ENCODE assay signal across 22 mouse cellular contexts in genomic region chr2:170438782-170439181, GRCm38 (mm10). TPM values are rescaled to one million over a fixed set of nuclear protein-coding genes. Genes with fewer than 3 reads are reported as not detected.
A peak's percentile ranks its signal among the peaks of the same experiment; 100 is the strongest.
DNase-seq lines count a peak whose midpoint lies in the region; ATAC-seq lines count a peak whose summit lies in the region.
"Had no signal": no experiment of that assay in that cellular context is flagged by ENCODE, and none has a peak within 500 bp of the region (broad histone marks: within the 10 kb centered on the region; RNA-seq: fewer than 3 reads in every experiment).

No protein-coding gene starts in this region.

- no peaks in the 10 kb centered on the region for H3K27me3 ChIP-seq in midbrain, embryonic 15.5 days (replicated peaks)
- H3K27me3 ChIP-seq in midbrain, embryonic 16.5 days (ENCODE audit: control insufficient read depth, insufficient read depth, low read depth, low read length), result no peaks in the 10 kb centered on the region
- H3K27me3 ChIP-seq: stomach, embryonic 15.5 days had no signal

- WGBS in midbrain, embryonic 15.5 days, result 36% methylated on average over 13 of the region's 13 CpGs
- WGBS in midbrain, embryonic 16.5 days, result 40% methylated on average over 13 of the region's 13 CpGs

- no peaks in the 10 kb centered on the region for H3K9me3 ChIP-seq in midbrain, embryonic 15.5 days
- no peaks in the 10 kb centered on the region for H3K9me3 ChIP-seq in midbrain, embryonic 16.5 days (replicated peaks; ENCODE audit: control insufficient read depth, low read length, poor library complexity, severe bottlenecking)
- H3K9me3 ChIP-seq: forebrain, embryonic 12.5 days; stomach, embryonic 15.5 days had no signal

- peak overlapping the region; percentile 22; the same call in 1 of the 2 replicates for H3K4me2 ChIP-seq in midbrain, embryonic 15.5 days
- no peak overlapping the region for H3K4me2 ChIP-seq in midbrain, embryonic 16.5 days (ENCODE audit: low read length)
- H3K4me2 ChIP-seq: forebrain, embryonic 12.5 days; stomach, embryonic 15.5 days had no signal

- intact Hi-C loops in left cerebral cortex, postnatal 10 days (cut with DNase I), result no loop called here

- peak; percentile 25 to 40 for DNase-seq in cerebellum, postnatal 14 days
- no peak for DNase-seq in cerebellum, postnatal 4 days (ENCODE audit: low spot score in 2 of 2)
- peak; percentile 39 for DNase-seq in kidney, adult 9 months
- no peak for DNase-seq in kidney, adult 18-20 months
- peak; percentile 16 to 51 for DNase-seq in kidney, postnatal 25 days
- no peak for DNase-seq in left cerebral cortex, postnatal 10 days (ENCODE audit: extremely low spot score in 1 of 2, low spot score in 2 of 2)
- DNase-seq: adrenal gland, postnatal 14 days; cerebellum, adult 8-10 months; gastrocnemius, postnatal 25 days; liver; liver, postnatal 0 days had no signal

- H3K27ac ChIP-seq in midbrain, embryonic 15.5 days, result no peak overlapping the region
- H3K27ac ChIP-seq in midbrain, embryonic 16.5 days (ENCODE audit: low read length), result no peak overlapping the region
- H3K27ac ChIP-seq: forebrain, embryonic 12.5 days; stomach, embryonic 15.5 days had no signal

- H3K9ac ChIP-seq in midbrain, embryonic 15.5 days, result no peak overlapping the region
- H3K9ac ChIP-seq in midbrain, embryonic 16.5 days (ENCODE audit: low read depth, low read length), result no peak overlapping the region
- H3K9ac ChIP-seq: forebrain, embryonic 12.5 days; liver, postnatal 0 days; stomach, embryonic 15.5 days had no signal

- no peaks in the 10 kb centered on the region for H3K36me3 ChIP-seq in midbrain, embryonic 15.5 days (replicated peaks)
- no peaks in the 10 kb centered on the region for H3K36me3 ChIP-seq in midbrain, embryonic 16.5 days (ENCODE audit: control insufficient read depth, insufficient read depth, low read length)
- H3K36me3 ChIP-seq: forebrain, embryonic 12.5 days; stomach, embryonic 15.5 days had no signal

- ATAC-seq in midbrain, embryonic 15.5 days (replicated peaks), result no peak
- no peak for ATAC-seq in midbrain, embryonic 16.5 days
- ATAC-seq: liver, postnatal 0 days had no signal

- H3K4me1 ChIP-seq in midbrain, embryonic 15.5 days, result peaks cover 7% of the 10 kb centered on the region; the same call in 1 of the 2 replicates
- peaks cover 3% of the 10 kb centered on the region for H3K4me1 ChIP-seq in midbrain, embryonic 16.5 days (ENCODE audit: control insufficient read depth, insufficient read depth, low read length)
- H3K4me1 ChIP-seq: forebrain, embryonic 12.5 days; stomach, embryonic 15.5 days had no signal

- no peak overlapping the region for H3K4me3 ChIP-seq in midbrain, embryonic 15.5 days
- no peak overlapping the region for H3K4me3 ChIP-seq in midbrain, embryonic 16.5 days (ENCODE audit: low read depth, low read length)
- H3K4me3 ChIP-seq: forebrain, embryonic 12.5 days; stomach, embryonic 15.5 days had no signal

RNA-seq across cellular contexts. Expression of gene Bcas1, which starts 11.1 kb away (rescaled TPM):
- polyA plus RNA-seq in midbrain, embryonic 15.5 days (2015; fragmentation: Nextera tagmentation; extraction: Ambion mirVana), result 9.4 and 9.6 TPM in 2 replicates
- 7.2 and 9.9 TPM in 2 replicates for polyA plus RNA-seq in midbrain, embryonic 16.5 days (2015; fragmentation: Nextera tagmentation; extraction: Ambion mirVana)
- total RNA-seq in left cerebral cortex, postnatal 10 days (2021), result 10 to 100 TPM; 33.5 to 43.3 TPM

RNA-seq across cellular contexts. Expression of gene Pfdn4, which starts 57.4 kb away (rescaled TPM):
- polyA plus RNA-seq in midbrain, embryonic 15.5 days (2015; fragmentation: Nextera tagmentation; extraction: Ambion mirVana), result 103 and 110 TPM in 2 replicates
- 128 and 133 TPM in 2 replicates for polyA plus RNA-seq in midbrain, embryonic 16.5 days (2015; fragmentation: Nextera tagmentation; extraction: Ambion mirVana)
- 10 to 100 TPM; 37.3 to 40.9 TPM for total RNA-seq in left cerebral cortex, postnatal 10 days (2021)

RNA-seq across cellular contexts. Expression of gene Cyp24a1, which starts 58.2 kb away (rescaled TPM):
- 0.09 and 0.14 TPM in 2 replicates for polyA plus RNA-seq in midbrain, embryonic 15.5 days (2015; fragmentation: Nextera tagmentation; extraction: Ambion mirVana)
- 0.15 and 0.18 TPM in 2 replicates for polyA plus RNA-seq in midbrain, embryonic 16.5 days (2015; fragmentation: Nextera tagmentation; extraction: Ambion mirVana)
- not detected for total RNA-seq in left cerebral cortex, postnatal 10 days (2021)
- total RNA-seq: adrenal gland, postnatal 14 days; gastrocnemius, postnatal 25 days; heart, adult 8-10 months; layer of hippocampus, postnatal 14 days; left cerebral cortex, postnatal 25 days; megakaryocyte progenitor cell, adult 5-6 weeks; neutrophil, adult 5-6 weeks had no signal
- polyA plus RNA-seq: forebrain, embryonic 12.5 days; heart, embryonic 16.5 days; large intestine, adult 2 months; liver, postnatal 0 days; stomach, embryonic 15.5 days had no signal

Comparison
In these comparisons a context has a peak if more than half of its experiments do, and no peak if none do; other contexts are left out.
1. DNase-seq: peak in cerebellum, postnatal 14 days (2 of 2), kidney, adult 9 months (single experiment) and kidney, postnatal 25 days (2 of 2); none in cerebellum, postnatal 4 days (0 of 2), kidney, adult 18-20 months (single experiment) and left cerebral cortex, postnatal 10 days (0 of 2).